Mouse (Mus musculus) liver, postnatal 0 days (tissue): Measurements from ENCODE around the gene Bend6.

Experiments
- CTCF ChIP-seq: sonication (generic); IDR thresholded peaks from 2 replicates; pipeline ENCODE4 v1.5.1; 2016; ENCODE audit warnings: antibody characterized with exemption, low read depth
- EP300 ChIP-seq: IDR thresholded peaks from 2 replicates; pipeline ENCODE4 v1.6.1; 2016; ENCODE audit warnings: antibody characterized with exemption, low read depth, mild to moderate bottlenecking

GRCm38 (mm10) chr1:33955626-33956025, 48.0 kb upstream of the Bend6 start:
- TF ChIP-seq CTCF = no peak
- TF ChIP-seq EP300 = no peak
